Mouse (Mus musculus) fat pad, adult 2 months (tissue): ENCODE results near the gene Nfkbid.
"Not testable (repeated sequence)": the region's sequence is repeated elsewhere in the genome, so short reads cannot be mapped to it uniquely, and the experiment has no call there.

Experiments
- DNase-seq: peaks from one replicate; pipeline ENCODE4 v3.0.0-alpha.2; 2011; ENCODE audit warnings: low read depth, low spot score; ENCODE audit errors: extremely low read depth

The Nfkbid gene

DNA sequence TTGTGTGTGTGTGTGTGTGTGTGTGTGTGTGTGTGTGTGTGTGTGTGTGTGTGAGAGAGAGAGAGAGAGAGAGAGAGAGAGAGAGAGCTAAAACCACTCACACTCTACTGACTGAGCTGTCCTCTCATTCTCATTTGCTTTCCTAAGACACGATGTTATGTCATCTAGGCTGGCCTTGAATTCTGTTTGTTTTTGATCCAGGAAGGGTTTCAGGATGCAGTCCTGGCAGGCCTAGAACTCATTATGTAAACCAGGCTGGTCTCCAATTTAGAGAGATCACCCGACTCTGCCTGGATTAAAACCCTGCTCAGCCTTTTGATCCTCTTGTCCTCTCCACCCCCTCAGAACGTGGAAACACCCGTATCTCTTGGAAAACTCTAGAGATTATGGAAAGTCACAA lies 42.5 kb downstream of the Nfkbid start:
- DNase-seq, result no peak

- DNase-seq, result no peak
These were observed 43.3 kb downstream of the Nfkbid start for GRCm38 (mm10) chr7:30464816-30465300.

- no peak for DNase-seq
These were observed 50.9 kb downstream of the Nfkbid start for GRCm38 (mm10) chr7:30472411-30472810.

- no peak for DNase-seq
These were observed 53.5 kb downstream of the Nfkbid start for GRCm38 (mm10) chr7:30474999-30475398.

DNA sequence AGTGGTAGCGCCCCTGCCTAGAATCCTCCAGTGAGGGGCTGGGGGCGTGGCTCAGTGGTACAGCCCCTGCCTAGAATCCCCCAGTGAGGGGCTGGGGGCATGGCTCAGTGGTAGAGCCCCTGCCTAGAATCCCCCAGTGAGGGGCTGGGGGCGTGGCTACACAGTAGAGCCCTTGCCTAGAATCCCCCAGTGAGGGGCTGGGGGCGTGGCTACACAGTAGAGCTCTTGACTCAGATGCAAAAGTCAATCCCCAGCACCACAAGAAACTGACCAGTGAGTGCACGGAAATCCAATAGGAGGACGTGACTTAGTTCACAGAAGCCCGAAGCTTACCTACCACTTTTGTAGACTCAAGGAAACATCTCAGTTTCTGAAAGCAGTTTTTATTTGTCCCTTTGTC lies 54.6 kb downstream of the Nfkbid start:
- not testable (repeated sequence) for DNase-seq

GRCm38 (mm10) chr7:30477415-30478381 lies 56.2 kb downstream of the Nfkbid start:
- DNase-seq, result peak; percentile 76
